Mouse (Mus musculus) neural tube, embryonic 10.5 days (tissue): Measurements from ENCODE around the gene Pabpc4.

Source experiments
- DNase-seq: peaks from one replicate; pipeline ENCODE4 v3.0.0-alpha.2; 2017; ENCODE audit warnings: low spot score; ENCODE audit errors: extremely low spot score

Pabpc4 gene

GRCm38 (mm10) chr4:123261721-123262401, at the start of gene Pabpc4:
TSS of gene Pabpc4 (plus strand) at chr4:123262351.
- DNase-seq, result no peak

GRCm38 (mm10) chr4:123213975-123214374, 48.2 kb upstream of the Pabpc4 start:
- DNase-seq, result no peak

DNA sequence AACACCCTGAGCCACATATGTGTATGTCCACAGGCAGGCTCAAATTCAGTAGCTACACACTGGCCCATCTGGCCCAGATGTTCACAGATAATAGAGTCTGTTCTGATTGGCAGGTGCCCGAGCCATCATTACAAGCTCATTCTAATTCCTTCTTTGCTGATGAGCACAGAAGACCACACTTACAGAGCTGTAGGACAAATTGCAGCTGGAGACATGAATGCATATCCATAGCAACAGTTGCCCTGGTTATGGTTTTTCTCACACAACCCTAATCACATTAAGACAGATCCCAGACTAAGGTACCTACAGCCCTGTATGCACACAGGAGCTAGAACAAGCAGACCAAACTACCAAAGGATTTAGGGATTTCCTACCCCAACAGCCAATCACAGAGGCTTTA, 46.8 kb upstream of the Pabpc4 start:
- DNase-seq, result no peak

- DNase-seq, result peak; percentile 50
Measured at GRCm38 (mm10) chr4:123216782-123217181, 45.4 kb upstream of the Pabpc4 start.

DNA sequence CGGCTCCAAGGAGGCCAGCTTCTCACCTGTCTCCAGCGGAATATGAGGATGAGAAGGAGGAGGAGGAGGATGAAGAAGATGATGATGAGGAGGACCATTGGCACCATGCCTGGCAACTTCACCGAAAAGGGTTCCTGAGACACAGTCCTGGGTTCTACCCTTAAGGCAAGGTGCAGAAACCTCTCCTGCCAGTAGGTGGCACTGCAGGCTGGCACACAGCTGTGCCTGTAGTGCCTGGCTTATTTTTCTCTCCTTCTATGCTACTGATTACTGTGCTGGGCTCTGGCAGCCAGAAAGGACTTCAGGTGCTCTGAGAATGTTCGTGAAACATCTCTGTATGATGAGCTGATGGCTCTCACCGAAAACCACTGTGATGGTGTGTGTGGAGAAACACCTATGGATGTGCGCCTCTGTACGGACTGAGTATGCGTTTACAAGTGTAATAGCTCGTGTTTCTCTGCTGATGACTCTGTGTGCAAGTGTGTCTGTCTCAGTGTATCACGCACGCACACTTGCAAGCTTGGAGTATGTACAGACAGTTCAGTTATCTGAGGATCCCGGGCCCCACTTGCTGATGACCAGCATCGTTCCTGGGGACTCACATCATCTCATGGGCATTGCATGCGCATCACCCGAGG, 42.3 kb upstream of the Pabpc4 start:
- DNase-seq, result peak; percentile 83

DNA sequence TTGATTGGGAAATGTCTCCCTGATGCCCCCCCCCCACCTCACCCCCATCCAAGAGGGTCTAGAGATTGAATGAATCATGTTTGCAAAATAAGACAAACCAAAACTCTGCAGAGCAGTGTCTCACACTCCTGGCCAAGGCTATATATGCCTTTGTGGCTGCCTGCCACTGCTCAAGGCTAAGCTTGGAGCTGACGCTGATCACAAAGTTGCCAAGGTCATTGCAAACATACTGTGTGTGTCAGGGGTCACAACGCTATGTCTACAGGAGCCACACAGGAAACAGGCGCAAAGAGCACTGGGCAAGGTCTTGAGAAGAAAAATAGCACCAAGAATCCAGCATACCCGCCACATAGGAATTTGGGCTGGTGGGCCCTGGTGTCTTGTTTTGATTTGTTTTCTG, 41.5 kb upstream of the Pabpc4 start:
- DNase-seq, result no peak

- peak; percentile 42 for DNase-seq
Measured at GRCm38 (mm10) chr4:123223309-123223708, 38.8 kb upstream of the Pabpc4 start.

- DNase-seq, result peak; percentile 35
Measured at GRCm38 (mm10) chr4:123225718-123226403, 36.3 kb upstream of the Pabpc4 start.

GRCm38 (mm10) chr4:123227707-123228106, 34.4 kb upstream of the Pabpc4 start:
- peak; percentile 28 for DNase-seq

DNA sequence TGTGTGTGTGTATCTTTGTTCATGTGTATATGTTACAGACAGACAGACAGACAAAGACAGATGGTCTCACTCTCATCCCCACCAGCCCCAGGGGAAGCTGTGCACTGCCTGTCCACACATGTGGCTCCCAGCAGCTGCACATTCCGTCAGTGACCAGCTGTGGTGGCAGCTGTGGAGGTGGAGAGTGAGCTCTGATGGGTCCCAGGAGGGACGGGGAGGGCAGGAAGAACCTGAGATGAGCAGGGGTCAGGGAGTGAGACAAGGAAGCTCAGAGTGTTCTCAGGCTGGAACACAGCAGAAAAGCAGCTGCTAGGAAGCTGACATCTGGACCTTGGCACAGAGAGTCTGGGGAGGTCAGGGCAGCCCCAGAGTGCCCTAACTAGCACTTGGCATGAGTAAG, 33.9 kb upstream of the Pabpc4 start:
- peak; percentile 66 for DNase-seq

DNA sequence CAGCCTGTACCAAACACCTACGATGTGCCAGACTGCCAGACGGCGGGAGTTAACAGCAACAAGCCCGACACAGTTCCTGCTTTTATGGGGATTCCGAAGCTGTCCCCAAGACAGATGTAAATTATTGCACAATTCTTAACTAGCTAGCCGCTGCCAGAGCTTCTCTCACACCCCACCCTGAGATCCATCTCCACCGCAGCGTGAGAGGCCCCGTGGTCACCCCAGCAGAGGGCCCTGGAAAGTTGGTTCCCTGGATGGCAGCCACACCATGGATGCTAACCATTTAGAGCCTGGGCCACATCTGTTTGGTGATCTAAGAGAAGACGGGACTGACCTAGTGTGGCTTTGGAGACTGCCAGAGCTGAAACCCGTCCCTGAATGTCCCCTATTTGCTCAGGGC, 33.0 kb upstream of the Pabpc4 start:
- no peak for DNase-seq

DNA sequence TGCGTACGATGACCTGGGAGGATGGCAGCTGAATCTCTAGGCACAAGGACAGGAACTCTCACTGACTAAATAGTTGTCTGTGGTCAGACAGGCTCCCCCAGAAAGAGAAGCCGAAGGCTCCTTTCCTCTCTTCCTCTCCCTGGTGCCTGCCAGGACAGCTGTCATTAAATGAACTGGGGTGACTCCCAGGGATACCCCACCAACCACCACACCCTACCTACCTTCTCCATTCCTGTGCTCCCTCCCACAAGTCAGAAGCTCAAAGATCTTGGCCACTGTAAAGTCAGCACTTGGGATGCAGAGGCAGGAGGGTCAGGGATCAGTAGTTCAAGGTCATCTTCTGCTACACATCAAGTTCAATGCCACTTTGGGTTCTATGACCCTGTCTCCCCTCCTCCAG, 29.3 kb upstream of the Pabpc4 start:
- DNase-seq, result no peak

DNA sequence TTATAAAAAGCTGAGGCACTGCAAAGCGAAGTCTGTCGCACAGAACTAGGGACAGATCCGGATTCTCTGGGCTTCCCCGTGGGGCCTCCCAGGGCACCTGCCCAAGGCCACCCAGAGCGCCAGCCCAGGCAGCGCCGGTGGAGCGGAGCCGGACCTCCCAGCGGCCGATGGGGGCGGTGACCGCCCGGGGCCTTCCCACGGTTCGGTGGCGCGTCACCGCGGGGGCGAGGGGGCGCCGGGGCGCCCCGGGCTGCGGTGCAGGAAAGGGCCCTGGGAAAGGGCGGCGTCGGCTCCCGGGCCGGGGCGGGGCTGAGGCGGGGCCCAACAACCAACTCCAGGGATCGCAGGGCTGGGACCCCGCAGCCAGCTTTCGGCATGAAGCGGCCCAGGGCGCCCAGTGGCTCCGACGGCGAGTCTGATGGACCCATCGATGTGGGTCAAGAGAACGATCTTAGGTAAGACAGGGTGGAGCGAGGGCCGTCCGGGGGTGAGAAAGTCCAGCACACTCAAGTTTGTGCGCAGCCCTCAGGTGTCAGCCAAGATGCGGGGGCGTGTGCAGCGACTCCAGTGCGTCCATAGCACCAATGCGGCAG, 28.6 kb upstream of the Pabpc4 start, which contains the start of gene Heyl:
TSS of gene Heyl (plus strand) at position 65 of the 593 bp plus-strand sequence.
- DNase-seq, result peak; percentile 55

DNA sequence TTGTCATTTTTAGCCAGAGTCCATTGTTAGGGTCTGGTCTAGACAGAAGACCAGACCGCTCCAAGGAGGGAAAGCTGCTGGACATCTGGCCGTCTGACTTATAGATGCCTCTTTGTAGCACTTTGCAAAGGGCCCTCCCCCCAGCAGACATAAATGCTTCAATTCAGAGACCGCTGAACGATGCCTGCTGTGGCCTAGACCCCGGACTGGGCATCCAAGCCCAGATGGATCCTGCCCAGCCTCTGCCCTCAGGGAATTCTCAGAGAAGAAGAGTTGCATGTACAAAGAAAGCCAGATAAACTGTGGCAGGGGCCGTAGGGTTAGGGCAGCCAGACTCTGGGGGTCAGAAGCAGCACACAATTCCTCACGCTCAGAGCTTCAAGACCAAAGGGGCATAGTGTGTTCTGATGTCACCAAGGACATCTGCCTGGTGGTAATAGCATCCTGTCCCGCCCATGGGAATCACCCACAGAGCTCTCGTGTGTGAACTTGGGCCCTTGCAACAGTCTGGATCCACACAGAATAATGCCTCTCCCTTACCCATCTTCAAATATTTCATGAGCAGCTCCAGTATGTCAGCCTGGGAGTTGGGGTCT, 26.2 kb upstream of the Pabpc4 start:
- DNase-seq, result peak; percentile 39

DNA sequence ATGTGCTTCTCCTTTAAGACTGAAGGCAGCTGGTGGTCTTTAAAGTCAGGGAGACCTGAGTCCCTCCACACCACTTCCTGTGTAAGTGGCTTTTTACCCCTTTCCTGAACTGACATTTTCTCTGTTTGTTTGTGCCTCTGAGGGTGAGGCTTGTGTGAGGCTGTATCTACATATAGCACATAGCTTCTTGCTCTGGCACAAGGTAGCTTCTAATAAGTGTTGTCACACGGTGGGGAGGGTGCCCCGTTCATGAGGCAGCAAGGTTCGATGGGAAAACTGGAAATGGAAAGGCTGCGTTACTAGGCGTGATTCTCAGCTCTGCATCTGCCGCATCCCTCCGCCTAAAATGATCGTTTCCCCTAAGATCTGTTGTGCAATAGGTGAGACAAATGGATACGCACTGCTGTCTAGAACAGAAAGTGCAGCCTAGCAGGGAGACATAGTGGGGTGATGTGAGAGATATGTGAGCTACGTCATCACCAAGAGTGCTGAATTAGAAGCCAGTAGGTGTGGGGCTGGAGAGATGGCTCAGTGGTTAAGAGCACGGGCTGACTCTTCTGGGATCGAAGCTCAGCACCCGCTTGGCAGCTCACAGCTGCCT, 25.6 kb upstream of the Pabpc4 start:
- DNase-seq, result no peak

DNA sequence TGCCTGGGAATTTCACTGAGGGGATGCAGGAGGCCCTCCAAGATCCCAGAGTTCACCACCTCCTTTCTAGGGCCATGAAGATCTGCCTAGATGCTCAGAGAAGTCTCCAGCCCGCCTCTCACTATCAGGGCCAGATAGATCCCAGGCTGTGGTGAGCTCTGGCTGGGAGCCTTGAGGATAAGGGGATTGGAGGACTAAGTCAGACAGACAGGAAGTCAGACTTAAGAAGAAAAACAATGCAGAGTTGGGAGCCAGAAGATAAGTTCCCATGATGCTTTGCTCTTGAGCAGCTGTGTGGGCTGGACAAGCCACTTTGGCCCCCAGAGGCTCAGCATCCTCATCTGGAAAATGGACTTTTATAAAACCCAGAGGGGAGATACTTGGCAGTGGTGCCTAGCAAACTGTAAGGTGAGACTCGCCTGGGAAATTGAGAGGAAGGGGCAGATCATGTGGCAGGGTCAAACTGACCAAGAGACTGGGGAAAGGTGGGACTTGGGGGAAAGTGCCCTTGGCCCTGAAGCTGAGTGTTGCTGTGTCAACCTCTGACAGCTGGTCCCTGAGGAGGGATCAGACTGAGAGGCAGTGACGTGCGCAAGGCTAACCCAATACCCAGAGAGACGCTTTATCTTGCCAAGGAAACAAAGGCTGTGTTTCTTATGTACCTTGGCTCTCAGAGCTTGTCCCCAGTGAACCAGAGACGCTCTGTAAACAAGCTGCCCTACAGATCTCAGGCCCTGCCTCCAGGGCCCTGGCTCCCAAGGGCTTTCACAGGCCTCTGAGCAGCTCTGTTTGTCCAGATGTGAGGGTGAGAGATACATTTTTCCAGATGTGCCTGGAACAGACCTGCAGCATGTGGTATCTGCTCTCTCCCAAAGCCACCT, 24.5 kb upstream of the Pabpc4 start:
- peak; percentile 31 for DNase-seq

- peak; percentile 83 for DNase-seq
Measured at GRCm38 (mm10) chr4:123239361-123240203, 22.6 kb upstream of the Pabpc4 start.

GRCm38 (mm10) chr4:123246221-123246620, 15.9 kb upstream of the Pabpc4 start:
- DNase-seq, result no peak

- no peak for DNase-seq
Measured at GRCm38 (mm10) chr4:123246651-123247050, 15.5 kb upstream of the Pabpc4 start.
